Mouse (Mus musculus) MEL (cell line): ENCODE results near the gene Rasgef1b.

Source experiments
- CHD1 ChIP-seq: IDR thresholded peaks from 2 replicates; pipeline ENCODE4 v1.6.1; 2012; ENCODE audit warnings: low read depth, mild to moderate bottlenecking, inconsistent platforms, low read length, improper control_type of control experiment
- CTCF ChIP-seq, 3 experiments: IDR thresholded peaks in 2 of 3; conservative IDR thresholded peaks in 1 of 3; 2 replicates each; pipeline ENCODE4 v1.5.1; 2011 to 2012; ENCODE audit warnings: low read length in 3 of 3, low read depth in 2 of 3, mild to moderate bottlenecking in 2 of 3, improper control_type of control experiment in 1 of 3, inconsistent platforms in 1 of 3, mixed read lengths in 1 of 3, moderate library complexity in 1 of 3; ENCODE audit not compliant: control insufficient read depth in 1 of 3, insufficient read depth in 1 of 3, poor library complexity in 1 of 3, severe bottlenecking in 1 of 3
- GATA1 ChIP-seq: IDR thresholded peaks from 2 replicates; pipeline ENCODE4 v1.6.1; 2011; ENCODE audit warnings: low read depth, low read length, improper control_type of control experiment
- HCFC1 ChIP-seq: IDR thresholded peaks from 2 replicates; pipeline ENCODE4 v1.6.1; 2012; ENCODE audit warnings: low read depth, mild to moderate bottlenecking, inconsistent platforms, low read length, improper control_type of control experiment, moderate library complexity
- MAFK ChIP-seq: IDR thresholded peaks from 2 replicates; pipeline ENCODE4 v1.6.1; 2011; ENCODE audit warnings: low read depth, mild to moderate bottlenecking, low read length, improper control_type of control experiment, borderline replicate concordance
- MXI1 ChIP-seq: IDR thresholded peaks from 2 replicates; pipeline ENCODE4 v1.6.1; 2011; ENCODE audit warnings: mild to moderate bottlenecking, low read depth, low read length, improper control_type of control experiment
- POLR2A ChIP-seq, 2 experiments: IDR thresholded peaks; 2 replicates each; pipeline ENCODE4 v1.6.1; 2011 to 2012; ENCODE audit warnings: low read length in 2 of 2, mild to moderate bottlenecking in 2 of 2, control low read depth in 1 of 2, improper control_type of control experiment in 1 of 2, low read depth in 1 of 2, moderate library complexity in 1 of 2; ENCODE audit not compliant: control insufficient read depth in 1 of 2, insufficient read depth in 1 of 2, poor library complexity in 1 of 2
- POLR2AphosphoS2 ChIP-seq: IDR thresholded peaks from 2 replicates; pipeline ENCODE4 v1.6.1; 2011; ENCODE audit warnings: low read length, improper control_type of control experiment
- RAD21 ChIP-seq: IDR thresholded peaks from 2 replicates; pipeline ENCODE4 v1.6.1; 2011; ENCODE audit warnings: mild to moderate bottlenecking, low read depth, low read length, improper control_type of control experiment
- SMC3 ChIP-seq: IDR thresholded peaks from 2 replicates; pipeline ENCODE4 v1.6.1; 2011; ENCODE audit warnings: low read depth, low read length, improper control_type of control experiment
- TBP ChIP-seq: IDR thresholded peaks from 2 replicates; pipeline ENCODE4 v1.8.0; 2011; ENCODE audit warnings: low read depth, low read length, improper control_type of control experiment
- USF1 ChIP-seq: IDR thresholded peaks from 2 replicates; pipeline ENCODE4 v1.6.1; 2014; ENCODE audit warnings: low read depth, mild to moderate bottlenecking, inconsistent platforms, low read length, improper control_type of control experiment, moderate library complexity
- ZKSCAN1 ChIP-seq: IDR thresholded peaks from 2 replicates; pipeline ENCODE4 v1.6.1; 2012; ENCODE audit warnings: low read depth, mild to moderate bottlenecking, inconsistent platforms, low read length, improper control_type of control experiment, moderate library complexity
- ZNF384 ChIP-seq: IDR thresholded peaks from 2 replicates; pipeline ENCODE4 v1.6.1; 2012; ENCODE audit warnings: low read depth, mild to moderate bottlenecking, inconsistent platforms, low read length, improper control_type of control experiment

- no peak for TF ChIP-seq SMC3
- no peak for TF ChIP-seq POLR2AphosphoS2
- TF ChIP-seq POLR2A (IDR thresholded peaks at IDR 0.05; ENCODE audit: control insufficient read depth in 1 of 2, insufficient read depth in 1 of 2, low read depth in 1 of 2, low read length in 2 of 2, poor library complexity in 1 of 2), result no peak
- TF ChIP-seq MXI1, result no peak
- TF ChIP-seq CTCF (IDR thresholded peaks at IDR 0.05 in 2 of 3, conservative IDR thresholded peaks at IDR 0.05 in 1 of 3; ENCODE audit: control insufficient read depth in 1 of 3, insufficient read depth in 1 of 3, low read depth in 2 of 3, low read length in 3 of 3, poor library complexity in 1 of 3, severe bottlenecking in 1 of 3), result no peak
- TF ChIP-seq GATA1, result no peak
- no peak for TF ChIP-seq ZNF384
- no peak for TF ChIP-seq HCFC1
- no peak for TF ChIP-seq CHD1
- no peak for TF ChIP-seq ZKSCAN1
- TF ChIP-seq TBP, result no peak
- TF ChIP-seq USF1, result no peak
- TF ChIP-seq MAFK, result no peak
- no peak for TF ChIP-seq RAD21
Observed at GRCm38 (mm10) chr5:99606164-99606858, 122.6 kb downstream of the Rasgef1b start.
